Mouse (Mus musculus): ENCODE results near the gene Limd2. TPM values are rescaled to one million over a fixed set of nuclear protein-coding genes. Genes with fewer than 3 reads are reported as not detected.
"Not testable (repeated sequence)": the region's sequence is repeated elsewhere in the genome, so short reads cannot be mapped to it uniquely, and the experiment has no call there.

Limd2 gene
- total RNA-seq, 2 experiments from 2014 or later, result 1.3 to 1.7 TPM

DNA sequence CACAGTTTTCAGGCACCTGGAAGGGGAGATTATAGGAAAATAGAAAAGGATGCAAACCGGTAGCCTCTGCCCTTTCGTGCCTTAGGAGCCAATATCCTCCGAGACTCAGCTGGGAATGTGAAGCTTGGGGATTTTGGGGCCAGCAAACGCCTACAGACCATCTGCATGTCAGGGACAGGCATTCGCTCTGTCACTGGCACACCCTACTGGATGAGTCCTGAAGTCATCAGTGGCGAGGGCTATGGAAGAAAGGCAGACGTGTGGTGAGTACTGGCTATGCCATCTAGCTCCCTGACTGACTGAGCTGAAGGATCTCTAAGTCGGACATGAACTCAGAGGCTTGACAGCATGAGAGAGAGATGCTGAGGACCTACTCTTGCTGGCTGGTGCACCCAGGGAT lies 8.5 kb downstream of the Limd2 start:
- no peak for DNase-seq
- no peak for TF ChIP-seq CTCF (IDR thresholded peaks at IDR 0.05)
- H3K27ac ChIP-seq, result no peak overlapping the region
- intact Hi-C loops (cut with DNase I), result loop anchor here (10.0 kb wide), 1 partner anchor 243 kb away; no protein-coding TSS in a partner anchor
- H3K4me3 ChIP-seq, result no peak overlapping the region

GRCm38 (mm10) chr11:106151219-106151618 lies 9.4 kb downstream of the Limd2 start:
- TF ChIP-seq CTCF (IDR thresholded peaks at IDR 0.05), result no peak
- no peak for DNase-seq
- Histone ChIP-seq H3K27ac (no peak overlapping the region), H3K4me3 (no peak overlapping the region)
- intact Hi-C loops (cut with DNase I), result loop anchor here (10.0 kb wide), 1 partner anchor 244 kb away; no protein-coding TSS in a partner anchor

DNA sequence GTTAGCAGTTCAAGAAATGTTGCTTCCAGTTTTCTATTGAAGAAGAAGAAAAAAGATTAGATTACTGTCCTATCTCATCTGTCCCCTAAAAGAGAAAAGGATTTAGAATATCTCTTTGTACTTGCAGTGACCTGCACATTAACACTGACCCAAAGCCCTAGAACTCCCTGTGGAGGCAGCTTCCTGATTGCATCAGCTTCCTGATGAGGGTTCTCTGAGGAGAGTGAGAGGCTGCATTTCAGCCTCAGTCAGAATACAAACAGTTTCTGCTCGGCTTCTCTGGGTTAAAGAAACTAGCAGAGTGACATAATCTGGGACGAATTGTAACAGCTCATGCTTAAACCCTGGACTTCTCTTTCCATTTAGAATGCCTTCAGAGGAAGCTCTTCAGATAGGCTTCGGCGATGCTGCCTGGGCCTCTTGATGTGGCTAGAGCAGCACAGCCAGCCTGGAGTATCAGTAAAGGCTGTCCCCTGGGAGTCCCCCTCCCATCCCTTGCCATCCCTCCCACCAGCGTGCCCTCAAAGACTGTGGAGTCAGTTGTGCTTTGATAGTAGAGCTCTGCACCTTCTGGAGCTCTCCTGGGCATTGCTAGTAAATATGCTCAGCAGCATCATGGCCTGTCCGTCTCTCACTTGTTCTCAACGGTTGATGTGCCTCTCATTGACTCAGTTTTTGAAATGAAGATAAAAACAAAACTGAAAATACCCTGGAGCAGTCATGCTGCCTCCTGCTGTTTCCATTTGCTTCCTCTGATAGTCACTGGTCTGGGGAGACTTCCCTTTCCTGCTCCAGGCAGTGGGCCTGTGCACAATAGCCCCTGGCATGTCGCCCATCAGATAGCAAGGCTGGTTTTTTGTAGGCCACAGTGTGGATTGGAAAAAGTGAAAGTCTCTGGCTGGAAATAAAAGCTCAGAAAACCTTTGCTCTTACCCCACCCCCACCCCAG lies 25.8 kb downstream of the Limd2 start:
- H3K4me3 ChIP-seq, result peak overlapping the region; percentile 68
- DNase-seq, result peak; percentile 82
- intact Hi-C loops (cut with DNase I), result no loop called here
- TF ChIP-seq CTCF (IDR thresholded peaks at IDR 0.05), result peak; percentile 30; the same call in 1 of the 2 replicates
- H3K27ac ChIP-seq, result peak overlapping the region; percentile 85

DNA sequence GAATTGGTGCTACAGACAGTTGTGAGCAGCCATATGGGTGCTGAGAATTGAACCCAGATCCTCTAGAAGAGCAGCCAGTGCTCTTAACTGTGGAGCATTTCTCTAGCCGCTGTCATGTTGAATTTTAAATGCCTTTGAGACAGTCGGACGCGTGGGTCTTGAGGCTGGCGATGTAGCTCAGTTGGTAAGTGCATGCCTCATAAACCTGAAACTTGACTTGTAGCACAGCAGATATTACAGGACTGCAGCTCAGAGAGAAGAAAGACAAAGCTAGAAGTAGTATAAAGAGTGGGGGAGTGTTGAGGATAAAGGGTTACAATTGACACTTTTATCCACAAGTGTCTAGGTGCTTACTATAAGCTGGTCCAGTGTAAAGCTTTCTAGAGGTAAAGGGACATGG lies 28.1 kb downstream of the Limd2 start:
- no peak for DNase-seq
- Histone ChIP-seq H3K4me3 (no peak overlapping the region), H3K27ac (no peak overlapping the region)
- no peak for TF ChIP-seq CTCF (IDR thresholded peaks at IDR 0.05)
- intact Hi-C loops (cut with DNase I), result no loop called here

- Histone ChIP-seq H3K27ac (no peak overlapping the region), H3K4me3 (no peak overlapping the region)
- intact Hi-C loops (cut with DNase I), result no loop called here
- no peak for TF ChIP-seq CTCF (IDR thresholded peaks at IDR 0.05)
- DNase-seq, result no peak
These were observed 31.2 kb downstream of the Limd2 start for GRCm38 (mm10) chr11:106129477-106129876.

GRCm38 (mm10) chr11:106126727-106127373 lies 33.8 kb downstream of the Limd2 start:
- H3K27ac ChIP-seq; H3K4me3 ChIP-seq; DNase-seq; intact Hi-C loops (cut with DNase I): not testable (repeated sequence)

DNA sequence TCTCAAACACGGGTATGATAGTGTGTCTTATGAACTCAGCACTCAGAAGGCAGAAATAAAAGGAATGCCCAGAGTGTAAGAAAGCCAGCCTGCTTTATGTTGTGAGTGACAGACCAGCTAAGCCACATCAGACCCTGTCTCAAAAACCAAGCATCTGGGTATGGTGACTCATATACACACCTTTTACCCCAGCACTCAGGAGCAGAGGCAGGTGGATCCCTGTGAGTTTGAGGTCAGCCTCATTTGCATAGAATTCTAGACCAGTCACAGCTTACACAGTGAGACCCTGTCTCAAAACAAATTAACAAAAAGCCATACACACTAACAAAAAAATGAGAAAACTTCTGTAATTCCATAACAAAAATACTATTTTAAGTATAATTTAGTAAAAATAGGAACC lies 34.8 kb downstream of the Limd2 start:
- intact Hi-C loops (cut with DNase I), result no loop called here
- no peak for DNase-seq
- no peak for TF ChIP-seq CTCF (IDR thresholded peaks at IDR 0.05)
- H3K27ac ChIP-seq, result no peak overlapping the region
- no peak overlapping the region for H3K4me3 ChIP-seq

DNA sequence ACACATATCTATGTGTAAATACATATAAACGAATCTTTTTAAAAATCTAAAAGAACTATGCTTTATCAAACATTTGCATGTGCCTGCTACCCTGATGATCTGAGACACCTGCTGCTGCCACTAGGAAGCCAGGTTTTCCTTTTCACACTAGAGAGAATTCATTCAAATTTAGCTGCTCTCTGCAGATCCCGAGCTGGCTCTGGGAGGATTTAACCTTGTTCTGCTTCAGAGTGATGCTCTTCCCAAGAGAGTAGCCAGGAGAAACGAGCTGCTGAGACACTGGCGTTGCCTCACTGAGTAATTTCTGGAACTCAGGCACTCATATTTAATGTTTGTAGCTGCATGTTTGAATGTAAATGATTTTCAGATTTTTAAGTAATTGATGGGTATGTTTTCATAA lies 35.9 kb downstream of the Limd2 start:
- intact Hi-C loops (cut with DNase I), result no loop called here
- DNase-seq, result no peak
- no peak for TF ChIP-seq CTCF (IDR thresholded peaks at IDR 0.05)
- H3K27ac ChIP-seq, result no peak overlapping the region
- no peak overlapping the region for H3K4me3 ChIP-seq

DNA sequence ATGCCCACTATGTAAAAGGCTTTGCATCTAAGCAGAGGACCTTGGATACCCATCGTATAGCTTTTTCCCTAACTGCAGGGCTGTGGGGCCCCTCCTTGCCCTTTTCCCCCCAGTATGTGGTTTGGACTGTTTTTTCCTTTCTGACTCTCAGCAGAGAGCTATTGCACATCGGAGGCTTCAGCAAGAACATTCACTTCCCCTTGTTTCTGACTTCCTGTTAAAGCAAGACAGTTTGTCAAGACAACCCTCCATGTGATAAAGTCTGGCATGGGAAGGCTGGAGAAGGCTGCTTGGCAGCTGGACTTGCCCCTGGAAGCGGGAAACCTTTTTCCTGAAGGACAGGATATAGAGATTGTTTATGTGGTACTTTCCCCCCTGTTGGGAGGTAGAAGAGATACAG lies 37.9 kb downstream of the Limd2 start:
- no peak for DNase-seq
- no peak for TF ChIP-seq CTCF (IDR thresholded peaks at IDR 0.05)
- intact Hi-C loops (cut with DNase I), result no loop called here

DNA sequence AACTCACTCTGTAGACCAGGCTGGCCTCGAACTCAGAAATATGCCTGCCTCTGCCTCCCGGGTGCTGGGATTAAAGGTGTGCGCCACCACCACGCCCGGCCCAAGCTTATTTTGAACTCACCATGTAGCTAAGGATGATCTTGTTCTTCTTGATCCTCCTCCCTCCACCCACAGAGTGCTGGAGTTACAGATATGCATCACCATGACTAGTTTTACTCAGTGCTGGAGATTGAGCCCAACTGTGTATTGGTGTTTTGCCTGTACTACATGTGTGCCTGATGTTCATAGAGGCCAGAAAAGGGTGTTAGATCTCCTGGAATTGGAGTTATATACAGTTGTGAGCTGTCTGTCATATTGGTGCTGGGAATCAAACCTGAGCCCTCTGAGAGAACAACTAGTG lies 38.4 kb downstream of the Limd2 start:
- peak overlapping the region; percentile 40 for H3K27ac ChIP-seq
- intact Hi-C loops (cut with DNase I), result no loop called here
- no peak overlapping the region for H3K4me3 ChIP-seq
- no peak for TF ChIP-seq CTCF (IDR thresholded peaks at IDR 0.05)
- DNase-seq, result no peak

More for the DNA sequence above, 37.9 kb downstream of the Limd2 start:
- no peak overlapping the region for H3K4me3 ChIP-seq
- peak overlapping the region; percentile 40 for H3K27ac ChIP-seq

- no peak for TF ChIP-seq CTCF (IDR thresholded peaks at IDR 0.05)
- no peak for DNase-seq
- Histone ChIP-seq H3K27ac (no peak overlapping the region), H3K4me3 (no peak overlapping the region)
- intact Hi-C loops (cut with DNase I), result no loop called here
These were observed 49.0 kb downstream of the Limd2 start for GRCm38 (mm10) chr11:106111688-106112087.

Other genes with a start within 250 kb of the Limd2 start
- gene Cyb561, start 207.5 kb downstream of the Limd2 start, total RNA-seq (2021), result 1 to 10 TPM; 3.9 to 4.7 TPM
- gene Ace, start 192.9 kb downstream of the Limd2 start, total RNA-seq (2021), result 10 to 100 TPM; 18.4 to 24.6 TPM
- not detected for gene Ace3, start 166.2 kb downstream of the Limd2 start, total RNA-seq (2021)
- gene Kcnh6, start 152.7 kb downstream of the Limd2 start, total RNA-seq (2021), result not detected
- gene Dcaf7, start 124.0 kb downstream of the Limd2 start, total RNA-seq (2021), result 10 to 100 TPM; 23.9 to 28.2 TPM
- 10 to 100 TPM; 33.5 to 50.1 TPM for gene Taco1, start 94.8 kb downstream of the Limd2 start, total RNA-seq (2021)
- 10 to 100 TPM; 23.2 to 25.7 TPM for gene Map3k3, start 76.2 kb downstream of the Limd2 start, total RNA-seq (2021)
- gene Gm10840, start within 50 bp of the Limd2 start, total RNA-seq (2021), result not detected
- gene Strada, start 41.3 kb upstream of the Limd2 start, total RNA-seq (2021), result 10 to 100 TPM; 10.0 to 10.5 TPM
- 10 to 100 TPM; 68.3 to 78.9 TPM for gene Ccdc47, start 55.5 kb upstream of the Limd2 start, total RNA-seq (2021)
- gene Ddx42, start 56.1 kb upstream of the Limd2 start, total RNA-seq (2021), result 10 to 100 TPM; 24.3 to 24.7 TPM
- 10 to 100 TPM; 21.9 to 22.3 TPM for gene Ftsj3, start 95.2 kb upstream of the Limd2 start, total RNA-seq (2021)
- 100 to 1,000 TPM; 121 to 132 TPM for gene Psmc5, start 95.3 kb upstream of the Limd2 start, total RNA-seq (2021)
- 10 to 100 TPM; 10.8 to 12.8 TPM for gene Smarcd2, start 112.1 kb upstream of the Limd2 start, total RNA-seq (2021)
- under 1 TPM; 0.08 TPM for gene Tcam1, start 115.8 kb upstream of the Limd2 start, total RNA-seq (2021)
- gene Gh, start 141.0 kb upstream of the Limd2 start, total RNA-seq (2021), result not detected
- gene Cd79b, start 153.9 kb upstream of the Limd2 start, total RNA-seq (2021), result under 1 TPM; 0.28 to 0.64 TPM
- gene Scn4a, start 192.4 kb upstream of the Limd2 start, total RNA-seq (2021), result 100 to 1,000 TPM; 439 to 468 TPM
- 1 to 10 TPM; 3.9 to 6.5 TPM for gene Prr29, start 204.6 kb upstream of the Limd2 start, total RNA-seq (2021)
- gene Icam2, start 227.2 kb upstream of the Limd2 start, total RNA-seq (2021), result 1 to 10 TPM; 4.2 to 6.2 TPM

Measured in gastrocnemius, adult 2 months (tissue).